Mouse (Mus musculus) C2C12 (cell line): ENCODE measurements around the gene Ercc6l. TPM values are rescaled to one million over a fixed set of nuclear protein-coding genes. Genes with fewer than 3 reads are reported as not detected.

Experiments used
- H3K27me3 ChIP-seq: one replicate; pipeline ENCODE4 v1.6.1; 2011; ENCODE audit not compliant: control insufficient read depth, insufficient read depth, insufficient read length
- H3K36me3 ChIP-seq: one replicate; pipeline ENCODE4 v1.6.1; 2011; ENCODE audit not compliant: control insufficient read depth, insufficient read depth
- H3K4me3 ChIP-seq: one replicate; pipeline ENCODE4 v1.5.1; 2011; ENCODE audit warnings: mild to moderate bottlenecking, control low read depth; ENCODE audit not compliant: poor library complexity, insufficient read depth, severe bottlenecking
- H3K79me2 ChIP-seq: one replicate; pipeline ENCODE4 v1.6.1; 2011; ENCODE audit not compliant: control insufficient read depth, insufficient read depth
- H3K79me3 ChIP-seq: one replicate; pipeline ENCODE4 v1.6.1; 2011; ENCODE audit warnings: low read depth, control low read depth
- H3ac ChIP-seq: one replicate; pipeline ENCODE3; 2011; ENCODE audit warnings: low read depth; ENCODE audit not compliant: control insufficient read depth, insufficient read length
- CEBPB ChIP-seq: IDR thresholded peaks from one replicate; pipeline ENCODE4 v1.6.1; 2011; ENCODE audit warnings: low read depth, mild to moderate bottlenecking, control low read depth, moderate library complexity
- CTCF ChIP-seq: IDR thresholded peaks from one replicate; pipeline ENCODE4 v1.5.1; 2011; ENCODE audit not compliant: control insufficient read depth, insufficient read depth, insufficient read length
- FOSL1 ChIP-seq: IDR thresholded peaks from one replicate; pipeline ENCODE4 v1.8.0; 2011; ENCODE audit warnings: mild to moderate bottlenecking, low read length; ENCODE audit not compliant: poor library complexity, insufficient read depth, severe bottlenecking
- MAX ChIP-seq: IDR thresholded peaks from one replicate; pipeline ENCODE4 v1.6.1; 2011; ENCODE audit warnings: mild to moderate bottlenecking, control low read depth
- MYOD1 ChIP-seq: IDR thresholded peaks from one replicate; pipeline ENCODE4 v1.6.1; 2011; ENCODE audit warnings: low read depth; ENCODE audit not compliant: control insufficient read depth, insufficient read length
- MYOG ChIP-seq: IDR thresholded peaks from one replicate; pipeline ENCODE4 v1.6.1; 2011; ENCODE audit not compliant: control insufficient read depth, insufficient read length; ENCODE audit errors: extremely low read depth
- USF1 ChIP-seq: IDR thresholded peaks from one replicate; pipeline ENCODE4 v1.6.1; 2011; ENCODE audit warnings: low read depth, mild to moderate bottlenecking, control low read depth, moderate library complexity
- polyA plus RNA-seq: library from polyadenylated mRNA; unstranded; fragments of >200 nt; fragmentation: generic; extraction: Trizol; gene quantifications from one replicate; pipeline ENCODE4 v1.2.1, GENCODE M21; 2012; ENCODE audit warnings: missing spikeins

The Ercc6l gene
- polyA plus RNA-seq, 1 experiment, result 6.2 TPM

DNA sequence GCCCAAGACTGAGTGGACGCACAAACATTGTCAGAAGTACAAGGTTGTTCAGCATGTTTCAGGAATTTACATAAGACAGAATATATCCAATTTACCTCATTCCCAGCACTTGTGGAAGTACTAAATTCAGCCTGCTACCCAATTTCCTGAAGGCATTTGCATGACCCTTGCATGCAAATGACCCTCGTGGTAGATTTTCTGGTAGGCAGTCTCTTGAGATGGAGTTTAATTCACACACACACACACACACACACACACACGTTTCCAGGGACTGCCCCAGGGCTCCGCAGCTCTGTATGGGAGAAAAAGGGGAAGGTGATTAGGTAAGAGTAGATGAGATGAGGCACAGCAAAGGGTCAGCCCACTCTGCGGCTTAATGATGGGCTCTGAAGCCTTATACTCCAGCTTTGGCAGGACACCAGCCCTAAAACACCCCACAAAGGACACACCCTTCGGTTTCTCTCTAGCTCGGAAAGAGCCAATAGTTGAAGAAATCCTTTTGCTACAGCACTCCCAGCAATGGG is 62.4 kb downstream of the Ercc6l start:
- Histone ChIP-seq H3K36me3 (no peaks in the 10 kb centered on the region), H3K27me3 (no peaks in the 10 kb centered on the region), H3K79me2 (no peaks in the 10 kb centered on the region), H3ac (no peak overlapping the region), H3K79me3 (no peaks in the 10 kb centered on the region), H3K4me3 (no peak overlapping the region)
- no peak for TF ChIP-seq MYOG
- no peak for TF ChIP-seq MYOD1
- no peak for TF ChIP-seq CTCF
- no peak for TF ChIP-seq CEBPB
- TF ChIP-seq USF1, result no peak
- TF ChIP-seq FOSL1, result no peak
- no peak for TF ChIP-seq MAX

Other genes with a start within 250 kb of the Ercc6l start
- gene Rtl5, start 85.8 kb downstream of the Ercc6l start, polyA plus RNA-seq, result 0.15 TPM
- gene Pin4, start 37.6 kb downstream of the Ercc6l start, polyA plus RNA-seq, result 89.0 TPM
- 2,633 TPM for gene Rps4x, start 32.3 kb upstream of the Ercc6l start, polyA plus RNA-seq
- 12.3 TPM for gene Cited1, start 95.1 kb upstream of the Ercc6l start, polyA plus RNA-seq